Mouse (Mus musculus) forebrain, embryonic 14.5 days (tissue): ENCODE measurements around the gene Icam1. TPM values are rescaled to one million over a fixed set of nuclear protein-coding genes. Genes with fewer than 3 reads are reported as not detected.

Source experiments
- ATAC-seq: fragments of 200-750 bp; cut with Nextera tagmentation; 2 replicates; pipeline ENCODE4 v1.8.0; 2017; ENCODE audit warnings: mild to moderate bottlenecking, moderate library complexity
- DNase-seq: peaks from one replicate; pipeline ENCODE4 v3.0.0-alpha.2; 2015; ENCODE audit warnings: low spot score
- H3K27ac ChIP-seq: fragments of 300-500 bp; sonication (generic); 2 replicates; pipeline ENCODE4 v1.5.1; 2014; ENCODE audit warnings: low read depth, mild to moderate bottlenecking, control low read depth, low read length, moderate library complexity
- H3K27me3 ChIP-seq: fragments of 300-500 bp; sonication (generic); replicated peaks from 2 replicates; pipeline ENCODE4 v1.6.1; 2014; ENCODE audit warnings: low read length, control low read depth, mixed read lengths; ENCODE audit not compliant: control insufficient read depth, insufficient read depth
- H3K36me3 ChIP-seq: fragments of 300-500 bp; sonication (generic); 2 replicates; pipeline ENCODE4 v1.6.1; 2014; ENCODE audit warnings: low read length, control low read depth; ENCODE audit not compliant: control insufficient read depth, insufficient read depth
- H3K4me1 ChIP-seq: fragments of 300-500 bp; sonication (generic); 2 replicates; pipeline ENCODE4 v1.6.1; 2014; ENCODE audit warnings: antibody characterized with exemption, low read length, control low read depth; ENCODE audit not compliant: control insufficient read depth, insufficient read depth
- H3K4me2 ChIP-seq: fragments of 300-500 bp; sonication (generic); 2 replicates; pipeline ENCODE4 v1.6.1; 2014; ENCODE audit warnings: mild to moderate bottlenecking, control low read depth, low read length
- H3K4me3 ChIP-seq: fragments of 300-500 bp; sonication (generic); 2 replicates; pipeline ENCODE4 v1.5.1; 2014; ENCODE audit warnings: low read depth, low read length, control low read depth
- H3K9ac ChIP-seq: fragments of 300-500 bp; sonication (generic); 2 replicates; pipeline ENCODE4 v1.6.1; 2014; ENCODE audit warnings: mild to moderate bottlenecking, low read length, control low read depth, moderate library complexity
- H3K9me3 ChIP-seq: fragments of 300-500 bp; sonication (generic); replicated peaks from 2 replicates; pipeline ENCODE4 v1.6.1; 2016; ENCODE audit warnings: low read length, control low read depth, mixed read lengths; ENCODE audit not compliant: control insufficient read depth
- WGBS: fragments of 180-500 bp; shearing (Covaris S2); extraction: QIAGEN DNeasy Blood & Tissue Kit; methylation state at CpG from one replicate; pipeline ENCODE4 v1.1.7; 2014; 5-methylcytosine and 5-hydroxymethylcytosine counted together
- polyA plus RNA-seq: library from polyadenylated mRNA; unstranded; fragments of >200 nt; fragmentation: Nextera tagmentation; extraction: Ambion mirVana; gene quantifications from 2 replicates; pipeline ENCODE4 v1.2.1, GENCODE M21; 2014

The Icam1 gene
- polyA plus RNA-seq, 1 experiment from 2014 or later, result 3.5 TPM

DNA sequence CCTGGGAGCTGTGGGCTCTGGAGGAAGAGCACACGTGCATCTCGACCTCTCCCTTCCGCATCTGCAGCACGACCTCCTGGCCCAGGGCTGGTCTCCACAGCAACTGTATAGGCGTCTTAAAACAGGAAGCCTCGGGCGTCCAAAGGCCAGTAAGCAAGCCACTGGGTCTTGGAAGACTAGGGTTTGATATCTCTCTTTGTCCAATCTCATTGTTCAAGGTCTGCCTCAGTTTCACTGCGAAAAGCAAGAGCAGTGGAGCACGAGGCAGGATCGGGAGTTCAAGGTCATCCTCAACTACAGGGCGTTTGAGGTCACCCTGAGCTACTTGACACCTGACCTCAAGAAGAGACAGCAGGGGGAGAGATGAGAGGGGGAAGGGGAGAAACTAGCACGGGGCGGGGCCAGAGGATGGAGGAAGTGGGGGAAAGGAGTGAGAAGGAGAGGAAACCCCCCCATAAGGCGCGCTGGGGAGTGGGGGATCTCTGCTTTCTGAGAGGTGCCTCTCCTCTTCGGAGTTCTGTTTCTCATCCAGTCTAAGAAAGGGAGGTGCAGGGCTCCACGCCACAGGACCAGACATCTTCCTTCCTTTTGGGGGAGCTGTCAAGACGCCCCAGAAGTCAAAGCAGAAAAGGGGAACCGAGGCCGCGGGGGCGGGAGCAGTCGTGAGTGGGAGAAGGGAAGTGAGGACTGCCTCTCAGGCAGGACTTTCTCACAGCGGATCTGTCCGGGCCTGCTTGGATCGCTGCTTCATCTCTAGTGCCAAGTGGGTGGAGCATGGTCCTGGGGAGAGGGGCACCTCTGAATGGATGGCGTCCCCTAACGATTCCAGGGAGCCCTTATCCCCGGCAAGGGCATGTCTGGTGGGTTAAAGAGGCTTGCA lies 854 bp upstream of the Icam1 start:
- DNase-seq (no peak), ATAC-seq (0 out of 2 replicates have a peak, but pooled peaks have one; percentile 23)
- H3K36me3 ChIP-seq, result no peaks in the 10 kb centered on the region
- WGBS, result 6% methylated on average over 26 of the region's 29 CpGs
- peak overlapping the region; percentile 13; the same call in 1 of the 2 replicates for H3K4me3 ChIP-seq
- no peaks in the 10 kb centered on the region for H3K4me1 ChIP-seq
- H3K4me2 ChIP-seq, result peak overlapping the region; percentile 35
- H3K27ac ChIP-seq, result no peak overlapping the region
- H3K27me3 ChIP-seq, result peaks cover 38% of the 10 kb centered on the region
- no peaks in the 10 kb centered on the region for H3K9me3 ChIP-seq
- H3K9ac ChIP-seq, result no peak overlapping the region

DNA sequence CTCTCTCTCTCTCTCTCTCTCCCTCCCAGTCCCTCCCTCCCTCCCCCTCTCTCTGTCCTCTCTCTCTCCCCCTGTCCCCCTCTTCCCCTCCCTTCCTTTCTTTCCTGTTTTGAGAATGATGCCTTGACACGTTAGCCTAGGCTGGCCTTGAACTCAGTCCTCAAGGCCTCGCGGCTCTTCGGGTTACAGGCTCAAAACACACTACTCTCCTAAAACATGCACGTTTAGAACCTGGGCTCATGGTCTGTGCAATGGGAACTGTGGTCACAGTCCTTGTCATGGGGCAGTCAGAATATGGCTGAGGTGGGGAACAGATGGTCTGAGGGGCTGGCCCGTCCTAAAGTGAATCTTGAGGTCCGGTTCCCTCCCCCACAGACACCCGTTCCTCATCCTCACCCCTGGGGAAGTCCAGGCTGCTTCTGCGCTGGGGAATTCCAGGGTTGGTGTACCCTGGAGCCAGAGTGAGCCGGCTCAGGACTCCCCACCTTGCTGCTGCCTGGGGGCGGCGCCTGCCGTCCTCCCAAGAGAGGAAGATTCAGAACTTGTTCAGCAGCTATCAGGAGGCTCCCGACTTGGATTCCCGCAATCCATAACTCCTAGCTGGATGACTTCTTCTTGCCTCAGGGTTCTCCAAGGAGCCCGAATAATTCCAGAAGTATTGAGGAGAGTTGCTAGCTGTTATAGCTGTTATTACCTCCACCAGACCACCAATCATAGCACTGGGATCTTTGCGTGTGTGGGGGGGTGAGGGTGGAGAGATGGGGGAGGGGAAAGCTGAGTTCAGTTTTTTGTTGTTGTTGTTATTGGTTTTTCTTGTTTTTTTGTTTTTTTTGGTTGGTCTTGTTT lies 769 bp downstream of the Icam1 start:
- Histone ChIP-seq H3K4me2 (no peak overlapping the region), H3K4me1 (no peaks in the 10 kb centered on the region), H3K27ac (no peak overlapping the region), H3K4me3 (no peak overlapping the region), H3K9ac (no peak overlapping the region), H3K27me3 (peaks cover 38% of the 10 kb centered on the region), H3K9me3 (no peaks in the 10 kb centered on the region), H3K36me3 (no peaks in the 10 kb centered on the region)
- DNase-seq (no peak), ATAC-seq (no peak)
- 3% methylated on average over 17 of the region's 17 CpGs for WGBS

- peaks cover 38% of the 10 kb centered on the region for H3K27me3 ChIP-seq
- no peaks in the 10 kb centered on the region for H3K9me3 ChIP-seq
- H3K4me3 ChIP-seq, result no peak overlapping the region
- DNase-seq (no peak), ATAC-seq (no peak)
- no peak overlapping the region for H3K9ac ChIP-seq
- H3K4me1 ChIP-seq, result no peaks in the 10 kb centered on the region
- H3K4me2 ChIP-seq, result no peak overlapping the region
- H3K27ac ChIP-seq, result no peak overlapping the region
- no peaks in the 10 kb centered on the region for H3K36me3 ChIP-seq
- 29% methylated on average over 4 of the region's 4 CpGs for WGBS
These were observed 1.4 kb downstream of the Icam1 start for GRCm38 (mm10) chr9:21017177-21017575.

DNA sequence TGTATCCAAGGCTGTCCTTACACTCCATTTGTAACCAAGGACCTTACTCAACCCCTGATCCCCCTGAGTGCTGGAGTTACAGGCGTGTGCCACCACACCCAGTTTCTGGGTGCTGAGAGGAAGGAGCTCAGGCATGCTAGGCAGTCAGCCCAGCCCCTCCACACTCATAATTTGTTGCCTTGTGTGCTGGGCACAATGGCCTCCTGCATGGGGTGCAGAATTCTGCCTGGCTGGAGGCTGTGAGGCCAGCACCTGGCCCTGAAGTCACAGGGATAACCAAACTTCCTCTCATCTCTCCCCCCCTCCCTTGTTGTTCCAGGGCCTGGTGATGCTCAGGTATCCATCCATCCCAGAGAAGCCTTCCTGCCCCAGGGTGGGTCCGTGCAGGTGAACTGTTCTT lies 2.8 kb downstream of the Icam1 start:
- Histone ChIP-seq H3K27me3 (peaks cover 38% of the 10 kb centered on the region), H3K27ac (no peak overlapping the region), H3K9me3 (no peaks in the 10 kb centered on the region), H3K36me3 (no peaks in the 10 kb centered on the region), H3K4me2 (no peak overlapping the region), H3K4me3 (no peak overlapping the region), H3K9ac (no peak overlapping the region), H3K4me1 (no peaks in the 10 kb centered on the region)
- WGBS, result 76% methylated on average over 2 of the region's 2 CpGs
- no peak for ATAC-seq
- no peak for DNase-seq

GRCm38 (mm10) chr9:21021363-21021762 lies 5.6 kb downstream of the Icam1 start:
- Histone ChIP-seq H3K27me3 (peaks cover 13% of the 10 kb centered on the region), H3K27ac (no peak overlapping the region), H3K9ac (no peak overlapping the region), H3K9me3 (no peaks in the 10 kb centered on the region), H3K4me2 (no peak overlapping the region), H3K4me3 (no peak overlapping the region), H3K36me3 (no peaks in the 10 kb centered on the region), H3K4me1 (no peaks in the 10 kb centered on the region)
- no peak for ATAC-seq
- WGBS, result 74% methylated on average over 3 of the region's 3 CpGs
- no peak for DNase-seq

DNA sequence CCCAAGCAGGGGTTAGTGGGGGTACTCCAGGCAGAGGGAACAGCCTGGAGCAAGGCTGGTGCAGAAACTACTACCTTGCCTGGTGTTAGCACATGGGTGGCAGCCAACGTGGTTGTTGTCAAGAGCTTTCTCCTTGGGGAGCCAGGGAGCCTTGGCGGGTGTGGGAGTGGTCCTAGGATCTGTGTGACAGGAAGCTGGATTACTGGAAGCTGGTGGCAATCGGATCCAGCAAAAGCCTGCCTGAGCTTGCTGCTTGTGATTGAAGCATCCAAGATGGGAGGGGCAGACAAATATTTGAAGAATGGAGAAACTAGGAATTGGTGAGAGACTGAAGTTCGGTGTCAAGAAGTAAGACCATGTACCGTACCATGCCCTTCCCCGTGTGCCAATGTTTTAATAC lies 6.5 kb downstream of the Icam1 start:
- DNase-seq, result no peak
- no peaks in the 10 kb centered on the region for H3K9me3 ChIP-seq
- H3K4me3 ChIP-seq, result no peak overlapping the region
- H3K27ac ChIP-seq, result no peak overlapping the region
- WGBS, result 64% methylated on average over 6 of the region's 6 CpGs
- H3K4me2 ChIP-seq, result no peak overlapping the region
- H3K36me3 ChIP-seq, result no peaks in the 10 kb centered on the region
- H3K4me1 ChIP-seq, result no peaks in the 10 kb centered on the region
- H3K9ac ChIP-seq, result no peak overlapping the region
- no peak for ATAC-seq
- peaks cover 4% of the 10 kb centered on the region for H3K27me3 ChIP-seq

- Histone ChIP-seq H3K27me3 (no peaks in the 10 kb centered on the region), H3K4me1 (no peaks in the 10 kb centered on the region), H3K36me3 (no peaks in the 10 kb centered on the region), H3K9ac (no peak overlapping the region), H3K27ac (no peak overlapping the region), H3K4me3 (no peak overlapping the region), H3K9me3 (no peaks in the 10 kb centered on the region), H3K4me2 (no peak overlapping the region)
- DNase-seq (no peak), ATAC-seq (no peak)
- 65% methylated on average over 1 of the region's 1 CpGs for WGBS
These were observed 6.9 kb downstream of the Icam1 start for GRCm38 (mm10) chr9:21022726-21023125.

- Histone ChIP-seq H3K4me3 (no peak overlapping the region), H3K9me3 (no peaks in the 10 kb centered on the region), H3K9ac (no peak overlapping the region), H3K4me1 (peaks cover 2% of the 10 kb centered on the region; the same call in 1 of the 2 replicates), H3K4me2 (no peak overlapping the region), H3K27me3 (peaks cover 18% of the 10 kb centered on the region), H3K27ac (no peak overlapping the region), H3K36me3 (no peaks in the 10 kb centered on the region)
- WGBS, result 77% methylated on average over 19 of the region's 19 CpGs
- no peak for ATAC-seq
- no peak for DNase-seq
These were observed 9.5 kb downstream of the Icam1 start for GRCm38 (mm10) chr9:21025258-21025810.
